Mouse (Mus musculus): ENCODE measurements around the gene Uncx. TPM values are rescaled to one million over a fixed set of nuclear protein-coding genes. Genes with fewer than 3 reads are reported as not detected.

The Uncx gene
- total RNA-seq, 1 experiment = not detected

GRCm38 (mm10) chr5:139557079-139557478, 13.8 kb downstream of the Uncx start:
- no peak for DNase-seq (ENCODE audit: low read depth, low spot score)

GRCm38 (mm10) chr5:139557531-139558467, 14.5 kb downstream of the Uncx start:
- peaks cover 0 to 9% of the 10 kb centered on the region in 2 experiments; a peak in 2 of 4 replicates for H3K4me1 ChIP-seq (ENCODE audit: control insufficient read depth in 2 of 2, insufficient read depth in 2 of 2, low read length in 2 of 2, poor library complexity in 1 of 2)
- no peak overlapping the region for H3K4me3 ChIP-seq (ENCODE audit: insufficient read depth in 1 of 2, low read depth in 1 of 2, low read length in 2 of 2, poor library complexity in 1 of 2, severe bottlenecking in 1 of 2)
- DNase-seq (ENCODE audit: low read depth, low spot score) = no peak

More at GRCm38 (mm10) chr5:139557079-139557478, 13.8 kb downstream of the Uncx start:
- no peak overlapping the region for H3K27ac ChIP-seq (ENCODE audit: insufficient read depth, low read depth, low read length, poor library complexity, severe bottlenecking)
- peaks cover 0 to 9% of the 10 kb centered on the region in 2 experiments; a peak in 2 of 4 replicates for H3K4me1 ChIP-seq (ENCODE audit: control insufficient read depth in 2 of 2, insufficient read depth in 2 of 2, low read length in 2 of 2, poor library complexity in 1 of 2)
- H3K9me3 ChIP-seq (ENCODE audit: control insufficient read depth, insufficient read depth, low read depth, low read length) = no peaks in the 10 kb centered on the region
- H3K9ac ChIP-seq (ENCODE audit: insufficient read depth, low read depth, low read length, poor library complexity, severe bottlenecking) = no peak overlapping the region
- H3K36me3 ChIP-seq (ENCODE audit: control insufficient read depth, insufficient read depth, low read length, poor library complexity, severe bottlenecking) = no peaks in the 10 kb centered on the region
- in situ Hi-C loops (cut with MboI; ENCODE audit: low sequenced_read_pairs in 2 of 2, unreplicated experiment in 2 of 2) = no loop called here
- H3K4me3 ChIP-seq (ENCODE audit: insufficient read depth in 1 of 2, low read depth in 1 of 2, low read length in 2 of 2, poor library complexity in 1 of 2, severe bottlenecking in 1 of 2) = no peak overlapping the region
- no peak for TF ChIP-seq ZNF384 (IDR thresholded peaks at IDR 0.05; ENCODE audit: low read depth, low read length)
- no peak for TF ChIP-seq CHD2 (IDR thresholded peaks at IDR 0.05; ENCODE audit: low read depth, low read length)
- TF ChIP-seq HCFC1 (IDR thresholded peaks at IDR 0.05; ENCODE audit: borderline replicate concordance, insufficient read depth, low read length) = no peak
- no peak for TF ChIP-seq MAFK (IDR thresholded peaks at IDR 0.05; ENCODE audit: insufficient read depth, low read depth, low read length)
- TF ChIP-seq ZC3H11A (IDR thresholded peaks at IDR 0.05; ENCODE audit: borderline replicate concordance, low read depth, low read length) = no peak

GRCm38 (mm10) chr5:139558468-139558804, 15.1 kb downstream of the Uncx start:
- H3K9me3 ChIP-seq (ENCODE audit: control insufficient read depth, insufficient read depth, low read depth, low read length) = no peaks in the 10 kb centered on the region
- TF ChIP-seq ZC3H11A (IDR thresholded peaks at IDR 0.05; ENCODE audit: borderline replicate concordance, low read depth, low read length) = no peak
- TF ChIP-seq HCFC1 (IDR thresholded peaks at IDR 0.05; ENCODE audit: borderline replicate concordance, insufficient read depth, low read length) = no peak
- no peak for TF ChIP-seq CHD2 (IDR thresholded peaks at IDR 0.05; ENCODE audit: low read depth, low read length)
- no peak for TF ChIP-seq MAFK (IDR thresholded peaks at IDR 0.05; ENCODE audit: insufficient read depth, low read depth, low read length)
- TF ChIP-seq ZNF384 (IDR thresholded peaks at IDR 0.05; ENCODE audit: low read depth, low read length) = no peak
- no peak for DNase-seq (ENCODE audit: low read depth, low spot score)
- H3K9ac ChIP-seq (ENCODE audit: insufficient read depth, low read depth, low read length, poor library complexity, severe bottlenecking) = no peak overlapping the region
- H3K4me1 ChIP-seq (ENCODE audit: control insufficient read depth in 2 of 2, insufficient read depth in 2 of 2, low read length in 2 of 2, poor library complexity in 1 of 2) = peaks cover 0 to 9% of the 10 kb centered on the region in 2 experiments; a peak in 2 of 4 replicates
- no peaks in the 10 kb centered on the region for H3K36me3 ChIP-seq (ENCODE audit: control insufficient read depth, insufficient read depth, low read length, poor library complexity, severe bottlenecking)
- in situ Hi-C loops (cut with MboI; ENCODE audit: low sequenced_read_pairs in 2 of 2, unreplicated experiment in 2 of 2) = no loop called here
- no peak overlapping the region for H3K27ac ChIP-seq (ENCODE audit: insufficient read depth, low read depth, low read length, poor library complexity, severe bottlenecking)
- H3K4me3 ChIP-seq (ENCODE audit: insufficient read depth in 1 of 2, low read depth in 1 of 2, low read length in 2 of 2, poor library complexity in 1 of 2, severe bottlenecking in 1 of 2) = no peak overlapping the region

More at GRCm38 (mm10) chr5:139557531-139558467, 14.5 kb downstream of the Uncx start:
- Histone ChIP-seq H3K27ac (ENCODE audit: insufficient read depth, low read depth, low read length, poor library complexity, severe bottlenecking) (no peak overlapping the region), H3K36me3 (ENCODE audit: control insufficient read depth, insufficient read depth, low read length, poor library complexity, severe bottlenecking) (no peaks in the 10 kb centered on the region), H3K9me3 (ENCODE audit: control insufficient read depth, insufficient read depth, low read depth, low read length) (no peaks in the 10 kb centered on the region), H3K9ac (ENCODE audit: insufficient read depth, low read depth, low read length, poor library complexity, severe bottlenecking) (no peak overlapping the region)
- TF ChIP-seq ZNF384 (IDR thresholded peaks at IDR 0.05; ENCODE audit: low read depth, low read length) (no peak), ZC3H11A (IDR thresholded peaks at IDR 0.05; ENCODE audit: borderline replicate concordance, low read depth, low read length) (no peak), MAFK (IDR thresholded peaks at IDR 0.05; ENCODE audit: insufficient read depth, low read depth, low read length) (no peak), CHD2 (IDR thresholded peaks at IDR 0.05; ENCODE audit: low read depth, low read length) (no peak), HCFC1 (IDR thresholded peaks at IDR 0.05; ENCODE audit: borderline replicate concordance, insufficient read depth, low read length) (no peak)
- in situ Hi-C loops (cut with MboI; ENCODE audit: low sequenced_read_pairs in 2 of 2, unreplicated experiment in 2 of 2) = no loop called here

- H3K4me3 ChIP-seq (ENCODE audit: insufficient read depth in 1 of 2, low read depth in 1 of 2, low read length in 2 of 2, poor library complexity in 1 of 2, severe bottlenecking in 1 of 2) = no peak overlapping the region
- in situ Hi-C loops (cut with MboI; ENCODE audit: low sequenced_read_pairs in 2 of 2, unreplicated experiment in 2 of 2) = no loop called here
- H3K36me3 ChIP-seq (ENCODE audit: control insufficient read depth, insufficient read depth, low read length, poor library complexity, severe bottlenecking) = no peaks in the 10 kb centered on the region
- H3K9ac ChIP-seq (ENCODE audit: insufficient read depth, low read depth, low read length, poor library complexity, severe bottlenecking) = no peak overlapping the region
- no peak for TF ChIP-seq CHD2 (IDR thresholded peaks at IDR 0.05; ENCODE audit: low read depth, low read length)
- TF ChIP-seq MAFK (IDR thresholded peaks at IDR 0.05; ENCODE audit: insufficient read depth, low read depth, low read length) = no peak
- no peak for TF ChIP-seq ZNF384 (IDR thresholded peaks at IDR 0.05; ENCODE audit: low read depth, low read length)
- TF ChIP-seq ZC3H11A (IDR thresholded peaks at IDR 0.05; ENCODE audit: borderline replicate concordance, low read depth, low read length) = no peak
- TF ChIP-seq HCFC1 (IDR thresholded peaks at IDR 0.05; ENCODE audit: borderline replicate concordance, insufficient read depth, low read length) = no peak
- H3K27ac ChIP-seq (ENCODE audit: insufficient read depth, low read depth, low read length, poor library complexity, severe bottlenecking) = no peak overlapping the region
- H3K4me1 ChIP-seq (ENCODE audit: control insufficient read depth in 2 of 2, insufficient read depth in 2 of 2, low read length in 2 of 2, poor library complexity in 1 of 2) = peaks cover 0 to 7% of the 10 kb centered on the region in 2 experiments; a peak in 2 of 4 replicates
- no peaks in the 10 kb centered on the region for H3K9me3 ChIP-seq (ENCODE audit: control insufficient read depth, insufficient read depth, low read depth, low read length)
- DNase-seq (ENCODE audit: low read depth, low spot score) = no peak
These were observed 15.8 kb downstream of the Uncx start for GRCm38 (mm10) chr5:139558917-139559660.

All from ES-E14 (cell line).